Mouse (Mus musculus) forebrain, embryonic 15.5 days (tissue): ENCODE measurements around the gene Sipa1l3. TPM values are rescaled to one million over a fixed set of nuclear protein-coding genes. Genes with fewer than 3 reads are reported as not detected.

Source experiments
- ATAC-seq: fragments of 200-750 bp; cut with Nextera tagmentation; replicated peaks from 2 replicates; pipeline ENCODE4 v1.8.0; 2017; ENCODE audit warnings: mild to moderate bottlenecking, moderate TSS enrichment, moderate library complexity
- H3K27ac ChIP-seq: fragments of 300-500 bp; sonication (generic); replicated peaks from 2 replicates; pipeline ENCODE4 v1.5.1; 2015; ENCODE audit warnings: mild to moderate bottlenecking, inconsistent platforms
- H3K27me3 ChIP-seq: fragments of 300-500 bp; sonication (generic); 2 replicates; pipeline ENCODE4 v1.6.1; 2015; ENCODE audit warnings: inconsistent platforms
- H3K36me3 ChIP-seq: fragments of 300-500 bp; sonication (generic); 2 replicates; pipeline ENCODE4 v1.6.1; 2015; ENCODE audit warnings: mild to moderate bottlenecking, inconsistent platforms
- H3K4me1 ChIP-seq: fragments of 300-500 bp; sonication (generic); 2 replicates; pipeline ENCODE4 v1.6.1; 2015; ENCODE audit warnings: inconsistent platforms
- H3K4me2 ChIP-seq: fragments of 300-500 bp; sonication (generic); replicated peaks from 2 replicates; pipeline ENCODE4 v1.6.1; 2015; ENCODE audit warnings: mild to moderate bottlenecking, inconsistent platforms
- H3K4me3 ChIP-seq: fragments of 300-500 bp; sonication (generic); 2 replicates; pipeline ENCODE4 v1.5.1; 2015; ENCODE audit warnings: mild to moderate bottlenecking, inconsistent platforms
- H3K9ac ChIP-seq: fragments of 300-500 bp; sonication (generic); replicated peaks from 2 replicates; pipeline ENCODE4 v1.6.1; 2015; ENCODE audit warnings: mild to moderate bottlenecking, inconsistent platforms
- H3K9me3 ChIP-seq: fragments of 300-500 bp; sonication (generic); 2 replicates; pipeline ENCODE4 v1.6.1; 2016; ENCODE audit warnings: inconsistent platforms
- WGBS: fragments of 180-500 bp; shearing (Covaris S2); methylation state at CpG from one replicate; pipeline ENCODE4 v1.1.7; 2015; ENCODE audit warnings: mixed read lengths; 5-methylcytosine and 5-hydroxymethylcytosine counted together
- polyA plus RNA-seq: library from polyadenylated mRNA; unstranded; fragments of >200 nt; fragmentation: Nextera tagmentation; extraction: Ambion mirVana; gene quantifications from 2 replicates; pipeline ENCODE4 v1.2.1, GENCODE M21; 2015

Sipa1l3 gene
- polyA plus RNA-seq, 1 experiment from 2014 or later: 15.0 TPM

DNA sequence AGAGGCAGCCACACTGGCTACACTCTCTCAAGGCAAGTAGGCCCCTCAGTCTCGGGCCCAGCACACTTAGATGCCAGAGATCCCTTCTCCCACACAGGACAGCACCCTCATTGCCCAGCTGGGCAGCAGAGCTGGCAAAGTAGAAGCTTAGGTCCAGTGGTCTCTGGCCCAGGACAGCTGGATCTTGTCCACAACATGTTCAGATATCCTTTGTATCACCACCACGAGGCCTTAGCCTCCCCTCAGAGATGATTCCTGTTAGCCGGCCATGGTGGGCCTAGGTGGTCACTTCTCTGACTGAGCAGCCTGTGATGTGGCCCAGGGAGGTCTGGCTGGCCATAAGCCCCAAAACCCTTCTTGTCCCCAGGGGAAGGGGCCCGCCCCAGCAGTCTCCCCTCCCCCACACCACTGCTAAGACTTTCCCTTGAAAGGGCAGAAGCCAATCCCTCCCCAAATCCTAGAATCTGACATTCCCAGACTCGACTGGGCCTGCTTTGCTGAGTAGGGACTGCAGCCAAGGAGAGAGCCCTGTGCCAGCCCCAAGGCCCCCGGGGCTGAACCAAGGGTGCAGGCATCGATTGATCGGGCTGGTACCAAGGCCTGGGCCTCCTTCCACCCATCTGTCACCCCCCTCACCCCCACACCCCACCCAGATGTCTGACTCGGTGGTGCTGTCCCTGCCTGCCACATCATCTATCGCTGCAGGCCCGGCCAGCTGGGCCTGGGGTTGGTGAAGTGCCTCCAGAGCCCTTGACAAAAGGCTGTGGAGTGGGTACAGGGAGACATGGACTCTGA, 227.6 kb downstream of the Sipa1l3 start:
- Histone ChIP-seq H3K4me3 (no peak overlapping the region), H3K27ac (peak overlapping the region; percentile 91), H3K4me2 (peak overlapping the region; percentile 11; the same call in 1 of the 2 replicates), H3K9ac (no peak overlapping the region), H3K27me3 (no peaks in the 10 kb centered on the region), H3K4me1 (peaks cover 44% of the 10 kb centered on the region), H3K9me3 (no peaks in the 10 kb centered on the region), H3K36me3 (no peaks in the 10 kb centered on the region)
- ATAC-seq: peak; percentile 24; the same call in 1 of the 2 replicates
- WGBS: 36% methylated on average over 11 of the region's 11 CpGs

DNA sequence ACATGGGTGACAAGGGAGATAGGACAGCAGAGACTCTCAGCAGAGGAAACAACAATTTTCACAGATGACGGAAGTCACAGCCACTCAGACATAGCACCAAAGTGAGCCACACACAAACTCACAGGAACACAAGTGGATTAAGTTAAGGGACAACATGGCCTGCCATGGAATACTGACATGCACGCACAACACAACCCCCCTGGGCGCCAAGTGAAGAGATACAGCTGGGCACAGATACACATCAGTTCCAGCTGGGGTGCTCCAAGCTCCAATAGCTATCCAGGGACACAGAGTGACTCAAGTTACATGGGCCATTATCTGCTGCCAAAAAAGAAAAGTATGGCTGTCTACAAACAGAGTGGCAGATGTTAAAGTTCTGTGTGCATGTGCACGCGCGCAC, 228.6 kb downstream of the Sipa1l3 start:
- H3K4me2 ChIP-seq: peak overlapping the region; percentile 94
- H3K9ac ChIP-seq: peak overlapping the region; percentile 55; the same call in 1 of the 2 replicates
- peaks cover 44% of the 10 kb centered on the region for H3K4me1 ChIP-seq
- no peaks in the 10 kb centered on the region for H3K36me3 ChIP-seq
- peak overlapping the region; percentile 57; the same call in 1 of the 2 replicates for H3K4me3 ChIP-seq
- no peak for ATAC-seq
- no peaks in the 10 kb centered on the region for H3K27me3 ChIP-seq
- H3K27ac ChIP-seq: no peak overlapping the region
- 79% methylated on average over 6 of the region's 6 CpGs for WGBS
- H3K9me3 ChIP-seq: no peaks in the 10 kb centered on the region

DNA sequence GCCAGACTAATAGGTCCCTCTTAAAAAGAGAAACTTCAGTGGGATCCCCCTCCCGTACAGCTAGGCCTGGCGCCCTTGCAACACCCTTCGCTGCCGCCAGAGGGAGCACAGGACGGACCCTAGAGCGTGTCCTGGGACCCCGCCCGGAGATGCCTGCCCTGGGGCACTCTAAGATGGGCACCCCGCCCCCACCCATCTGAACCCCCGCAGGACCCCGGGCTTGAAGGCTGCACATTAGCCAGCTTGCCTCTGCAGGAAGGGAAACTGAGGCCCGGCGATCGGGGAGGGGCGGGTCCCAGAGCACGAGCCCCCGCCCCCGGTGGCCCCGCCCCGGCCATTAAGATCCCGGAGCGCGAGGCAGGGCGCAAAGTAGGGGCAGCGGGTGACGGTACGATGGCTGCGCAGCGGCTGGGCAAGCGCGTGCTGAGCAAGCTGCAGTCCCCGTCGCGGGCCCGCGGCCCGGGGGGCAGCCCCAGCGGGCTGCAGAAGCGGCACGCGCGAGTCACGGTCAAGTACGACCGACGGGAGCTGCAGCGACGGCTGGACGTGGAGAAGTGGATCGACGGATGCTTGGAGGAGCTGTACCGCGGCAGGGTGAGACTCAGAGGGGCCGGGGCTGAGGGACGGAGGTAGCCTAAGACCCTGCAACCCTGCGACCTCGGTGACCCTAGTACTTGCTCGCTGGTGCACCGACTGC, 229.4 kb downstream of the Sipa1l3 start, which contains the start of gene Ppp1r14a:
Ppp1r14a (plus strand) TSS at position 367 of the 697 bp plus-strand sequence.
- ATAC-seq: no peak
- no peak within 1 kb of the TSS for H3K27ac ChIP-seq
- H3K4me2 ChIP-seq: peak within 1 kb of the TSS; percentile 94
- no peaks in the 10 kb centered on the region for H3K27me3 ChIP-seq
- H3K4me3 ChIP-seq: peak within 1 kb of the TSS; percentile 57
- H3K36me3 ChIP-seq: no peaks in the 10 kb centered on the region
- H3K9ac ChIP-seq: peak within 1 kb of the TSS; percentile 55
- no peaks in the 10 kb centered on the region for H3K9me3 ChIP-seq
- WGBS: 1% methylated on average over 55 of the region's 59 CpGs
- H3K4me1 ChIP-seq: peaks cover 42% of the 10 kb centered on the region

DNA sequence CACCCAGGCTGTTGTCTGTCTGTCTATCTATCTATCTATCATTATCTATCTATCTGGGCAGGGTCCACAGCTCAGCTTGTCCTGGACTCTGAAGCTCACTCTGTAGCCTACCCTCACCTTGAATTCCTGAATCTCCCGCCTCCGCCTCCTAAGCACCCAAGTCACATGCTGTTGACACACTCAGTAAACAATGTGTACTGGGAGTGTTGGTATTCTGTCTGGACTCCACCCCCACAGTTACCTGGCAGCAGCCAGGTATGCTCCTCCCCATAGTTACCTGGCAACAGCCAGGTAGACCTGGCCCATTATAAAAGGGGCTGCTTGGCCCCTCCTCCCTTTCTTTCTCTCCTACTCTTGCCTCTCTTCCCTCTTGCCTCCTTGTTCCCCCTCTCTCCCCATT, 230.4 kb downstream of the Sipa1l3 start:
- Histone ChIP-seq H3K9me3 (no peaks in the 10 kb centered on the region), H3K4me1 (peaks cover 36% of the 10 kb centered on the region), H3K27ac (no peak overlapping the region), H3K4me3 (no peak overlapping the region), H3K9ac (no peak overlapping the region), H3K27me3 (no peaks in the 10 kb centered on the region), H3K36me3 (no peaks in the 10 kb centered on the region), H3K4me2 (no peak overlapping the region)
- ATAC-seq: no peak
- WGBS: 94% methylated on average over 2 of the region's 2 CpGs

DNA sequence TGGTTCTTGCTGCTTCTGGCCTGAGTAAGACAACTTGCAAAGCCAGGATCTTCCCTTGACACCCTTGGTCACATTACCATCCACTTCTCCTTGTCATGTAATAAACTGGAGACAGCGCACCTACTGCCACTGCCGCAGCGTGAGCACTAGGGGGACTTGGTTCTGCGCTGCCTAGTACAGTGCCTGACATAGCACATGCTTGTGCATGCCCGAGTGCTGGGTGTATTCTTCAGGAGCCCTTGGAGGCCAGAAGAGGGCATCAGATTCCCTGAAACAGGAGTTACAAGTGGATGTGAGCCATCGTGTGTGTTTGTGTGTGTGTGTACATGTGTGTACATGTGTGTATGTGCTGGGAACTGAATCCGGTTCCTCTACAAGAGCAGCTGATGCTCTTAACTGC, 231.0 kb downstream of the Sipa1l3 start:
- ATAC-seq: no peak
- Histone ChIP-seq H3K9me3 (no peaks in the 10 kb centered on the region), H3K36me3 (no peaks in the 10 kb centered on the region), H3K4me2 (no peak overlapping the region), H3K4me1 (peaks cover 30% of the 10 kb centered on the region), H3K27ac (no peak overlapping the region), H3K4me3 (no peak overlapping the region), H3K9ac (no peak overlapping the region), H3K27me3 (peaks cover 4% of the 10 kb centered on the region; the same call in 1 of the 2 replicates)
- WGBS: 86% methylated on average over 7 of the region's 7 CpGs

DNA sequence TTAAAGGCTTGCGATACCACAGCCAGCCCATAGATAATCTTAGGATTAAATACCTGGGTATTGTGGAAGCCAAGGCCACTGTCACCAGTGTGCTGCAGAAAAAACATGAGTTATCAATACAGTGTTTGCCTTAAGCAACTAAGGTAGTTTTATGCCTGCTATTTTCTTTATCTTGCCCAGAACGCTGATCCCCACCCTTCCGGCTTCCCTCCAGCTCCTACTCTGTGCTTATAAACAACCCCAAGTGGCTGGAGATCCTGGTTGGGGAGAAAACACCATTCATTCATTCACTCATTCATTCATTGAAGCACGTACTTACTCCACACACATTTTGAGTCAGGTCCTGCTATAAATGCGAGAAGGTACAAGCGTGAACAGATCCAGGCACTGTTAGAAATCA, 233.9 kb downstream of the Sipa1l3 start:
- no peaks in the 10 kb centered on the region for H3K9me3 ChIP-seq
- no peak for ATAC-seq
- no peak overlapping the region for H3K9ac ChIP-seq
- H3K4me1 ChIP-seq: peaks cover 27% of the 10 kb centered on the region
- WGBS: 95% methylated on average over 6 of the region's 6 CpGs
- no peak overlapping the region for H3K4me3 ChIP-seq
- no peak overlapping the region for H3K4me2 ChIP-seq
- H3K36me3 ChIP-seq: no peaks in the 10 kb centered on the region
- H3K27ac ChIP-seq: no peak overlapping the region
- peaks cover 12% of the 10 kb centered on the region; the same call in 1 of the 2 replicates for H3K27me3 ChIP-seq

DNA sequence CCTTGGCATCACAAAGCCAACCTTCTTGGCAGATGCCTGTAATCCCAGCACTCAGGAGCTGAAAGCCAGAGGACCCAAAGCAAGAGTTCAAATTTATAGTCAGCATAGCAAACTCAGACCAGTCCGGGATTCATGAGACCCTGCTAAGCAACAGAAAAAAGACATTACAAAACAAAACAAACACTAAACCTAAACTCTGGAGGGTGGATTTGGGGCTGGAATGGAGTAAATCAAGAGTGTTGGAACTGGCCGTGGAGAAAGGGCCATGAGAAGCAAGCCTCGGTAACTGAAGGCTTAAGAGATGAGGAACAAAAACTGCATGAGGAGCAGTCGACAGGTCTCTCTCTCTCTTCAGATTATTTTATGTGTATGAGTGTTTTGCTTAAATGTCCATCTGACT, 234.6 kb downstream of the Sipa1l3 start:
- Histone ChIP-seq H3K4me1 (peaks cover 21% of the 10 kb centered on the region), H3K4me2 (no peak overlapping the region), H3K27ac (no peak overlapping the region), H3K36me3 (no peaks in the 10 kb centered on the region), H3K9me3 (no peaks in the 10 kb centered on the region), H3K9ac (no peak overlapping the region), H3K27me3 (peaks cover 12% of the 10 kb centered on the region; the same call in 1 of the 2 replicates), H3K4me3 (no peak overlapping the region)
- 85% methylated on average over 4 of the region's 4 CpGs for WGBS
- no peak for ATAC-seq

DNA sequence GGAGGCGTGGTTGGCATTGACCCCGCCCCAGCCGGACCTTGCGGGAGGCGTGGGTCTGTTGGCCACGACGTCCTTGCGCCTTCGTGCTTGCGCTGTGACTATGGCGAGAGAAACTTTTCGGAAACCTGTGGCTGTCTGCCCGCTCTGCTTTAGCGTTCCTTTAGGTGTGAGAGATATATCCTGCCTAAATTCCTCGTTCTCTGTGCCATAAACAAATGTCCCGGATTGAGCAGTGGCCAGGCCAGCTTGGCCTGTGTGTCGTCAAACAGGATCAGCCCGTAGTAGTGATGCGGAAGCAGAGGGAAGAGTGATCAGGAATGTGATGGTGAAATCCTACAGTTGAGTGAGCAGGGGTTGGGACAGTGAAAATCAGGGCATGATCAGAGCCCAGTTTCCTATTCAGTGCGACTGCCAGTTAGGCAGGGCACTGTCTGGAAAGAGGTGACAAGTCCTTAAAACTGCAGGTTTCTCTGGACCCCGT, 236.3 kb downstream of the Sipa1l3 start:
- peaks cover 18% of the 10 kb centered on the region for H3K4me1 ChIP-seq
- H3K9me3 ChIP-seq: no peaks in the 10 kb centered on the region
- no peaks in the 10 kb centered on the region for H3K36me3 ChIP-seq
- H3K27ac ChIP-seq: no peak overlapping the region
- peak overlapping the region; percentile 59 for H3K4me3 ChIP-seq
- no peak for ATAC-seq
- H3K27me3 ChIP-seq: peaks cover 12% of the 10 kb centered on the region; the same call in 1 of the 2 replicates
- 10% methylated on average over 21 of the region's 21 CpGs for WGBS
- peak overlapping the region; percentile 57 for H3K9ac ChIP-seq
- H3K4me2 ChIP-seq: peak overlapping the region; percentile 98

DNA sequence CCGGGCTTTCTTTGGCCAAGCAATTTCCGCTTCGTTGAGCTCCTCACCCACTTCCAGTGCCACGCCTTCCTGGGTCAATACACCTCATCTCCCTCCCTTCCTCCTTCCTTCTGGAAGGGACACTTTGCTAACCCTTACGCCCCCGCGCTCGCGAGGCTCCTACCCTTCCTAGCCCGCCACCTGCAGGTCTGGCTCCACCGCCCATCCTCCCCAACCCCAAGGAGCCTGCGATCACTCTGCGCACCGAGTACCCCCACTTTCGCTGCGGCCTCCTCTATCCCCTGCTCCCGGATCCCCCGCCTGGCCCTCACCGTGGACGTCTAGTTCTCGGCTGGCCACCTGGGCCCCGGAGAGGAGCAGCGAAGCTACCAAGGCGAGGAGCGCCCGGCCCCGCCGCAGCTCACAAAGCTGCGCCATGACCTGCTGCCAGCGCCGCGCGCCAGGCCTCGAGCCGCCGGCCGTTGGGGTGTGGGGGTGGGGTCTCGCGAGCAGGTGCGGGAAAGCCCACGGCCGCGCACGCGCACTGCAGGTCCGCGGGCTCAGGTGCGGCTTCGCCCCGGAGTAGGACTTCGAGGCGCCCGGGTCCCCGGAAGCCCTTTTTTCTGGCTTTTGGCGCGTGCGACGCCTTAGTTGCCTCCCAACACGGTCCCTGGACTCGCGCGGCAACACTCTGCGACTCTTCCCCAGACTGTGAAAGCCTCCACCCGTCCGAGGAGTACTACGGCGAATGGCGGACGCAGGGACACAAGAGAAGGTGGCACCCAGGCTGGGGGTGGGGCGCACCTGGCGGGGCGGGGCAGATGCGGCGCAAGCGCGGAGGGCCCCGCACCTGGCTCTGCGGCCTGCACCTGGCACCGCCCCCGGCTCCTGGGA, 237.0 kb downstream of the Sipa1l3 start, which contains the start of gene Spint2:
Spint2 (minus strand) TSS at position 712 of the 873 bp plus-strand sequence.
- Histone ChIP-seq H3K27ac (no peak within 1 kb of the TSS), H3K36me3 (no peaks in the 10 kb centered on the region), H3K9me3 (no peaks in the 10 kb centered on the region), H3K4me1 (peaks cover 18% of the 10 kb centered on the region), H3K27me3 (peaks cover 12% of the 10 kb centered on the region; the same call in 1 of the 2 replicates), H3K9ac (peak within 1 kb of the TSS; percentile 57), H3K4me2 (peak within 1 kb of the TSS; percentile 98), H3K4me3 (peak within 1 kb of the TSS; percentile 59)
- under 1% methylated on average over 77 of the region's 80 CpGs for WGBS
- peak; percentile 69 for ATAC-seq

DNA sequence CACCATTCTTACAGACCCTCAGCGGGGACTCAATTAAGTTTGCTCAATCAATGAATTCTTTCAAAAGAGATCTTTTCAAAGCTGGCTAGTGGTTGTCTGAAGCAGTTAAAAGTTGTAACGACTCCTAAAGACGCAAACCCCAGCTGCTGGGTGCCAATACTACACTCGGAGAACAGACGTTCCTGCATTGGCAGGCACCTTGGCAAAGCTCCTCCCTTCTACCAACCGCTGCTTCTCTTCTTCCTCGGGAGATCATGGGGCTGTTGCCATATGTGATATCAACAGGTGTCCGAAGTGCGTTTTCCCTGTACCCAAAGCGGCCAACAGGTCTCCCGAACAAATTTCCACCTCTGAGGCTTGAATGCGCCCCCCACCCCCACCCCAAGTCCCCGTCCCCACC, 237.6 kb downstream of the Sipa1l3 start:
- H3K27ac ChIP-seq: no peak overlapping the region
- peak overlapping the region; percentile 98 for H3K4me2 ChIP-seq
- peak overlapping the region; percentile 59 for H3K4me3 ChIP-seq
- ATAC-seq: peak; percentile 8; the same call in 1 of the 2 replicates
- peaks cover 18% of the 10 kb centered on the region for H3K4me1 ChIP-seq
- H3K9me3 ChIP-seq: no peaks in the 10 kb centered on the region
- H3K9ac ChIP-seq: no peak overlapping the region
- peaks cover 12% of the 10 kb centered on the region; the same call in 1 of the 2 replicates for H3K27me3 ChIP-seq
- WGBS: 10% methylated on average over 13 of the region's 13 CpGs
- H3K36me3 ChIP-seq: no peaks in the 10 kb centered on the region

DNA sequence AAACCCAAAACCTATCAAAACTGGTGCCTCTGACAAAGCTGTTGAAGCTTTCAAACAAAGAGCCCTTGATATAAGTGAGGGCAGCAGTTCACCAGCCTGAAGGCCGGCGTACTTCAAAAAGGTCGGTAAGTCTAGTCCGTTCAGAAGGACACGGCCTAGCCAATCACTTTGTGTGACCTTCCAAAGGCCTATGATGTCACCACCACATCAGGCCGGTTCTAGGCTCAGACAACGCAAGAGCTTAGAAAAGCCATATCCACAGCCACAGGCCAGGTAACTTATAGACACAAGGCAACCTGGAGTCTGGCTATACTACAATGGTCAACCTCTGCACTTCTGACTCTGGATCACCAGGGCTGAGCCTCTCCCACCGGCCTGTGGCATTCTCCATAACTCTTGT, 238.5 kb downstream of the Sipa1l3 start:
- H3K4me3 ChIP-seq: no peak overlapping the region
- no peaks in the 10 kb centered on the region for H3K9me3 ChIP-seq
- 91% methylated on average over 8 of the region's 8 CpGs for WGBS
- ATAC-seq: no peak
- H3K36me3 ChIP-seq: no peaks in the 10 kb centered on the region
- H3K4me2 ChIP-seq: no peak overlapping the region
- no peak overlapping the region for H3K9ac ChIP-seq
- peaks cover 12% of the 10 kb centered on the region; the same call in 1 of the 2 replicates for H3K27me3 ChIP-seq
- H3K27ac ChIP-seq: no peak overlapping the region
- H3K4me1 ChIP-seq: peaks cover 18% of the 10 kb centered on the region
